Mouse (Mus musculus): ENCODE results near the gene Camta1. TPM values are rescaled to one million over a fixed set of nuclear protein-coding genes. Genes with fewer than 3 reads are reported as not detected.
A peak's percentile ranks its signal among the peaks of the same experiment; 100 is the strongest.

Gene Camta1
- total RNA-seq, 2 experiments from 2014 or later, result 194 to 203 TPM

- intact Hi-C loops (cut with DNase I), result no loop called here
- no peak for DNase-seq (ENCODE audit: low spot score in 2 of 2)
Measured at GRCm38 (mm10) chr4:151713714-151714113, 148.0 kb downstream of the Camta1 start.

DNA sequence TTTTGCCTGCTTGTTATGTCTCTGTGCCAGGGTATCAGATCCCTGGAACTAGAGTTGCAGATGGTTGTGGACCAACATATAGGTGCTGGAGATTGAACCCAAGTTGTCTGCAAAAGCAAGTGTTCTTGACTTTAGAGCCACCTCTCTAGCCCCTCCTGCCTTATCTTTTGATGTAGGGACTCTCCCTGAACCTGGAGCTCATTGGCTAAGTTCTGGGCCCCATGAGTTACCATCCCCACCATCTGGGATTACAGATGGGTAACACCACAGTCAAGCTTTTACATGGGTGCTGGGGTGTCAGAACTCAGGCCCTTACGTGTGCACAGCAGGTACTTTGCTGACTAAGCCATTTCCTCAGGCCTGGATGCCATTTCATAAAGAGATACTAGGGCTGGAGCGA is 150.3 kb downstream of the Camta1 start:
- intact Hi-C loops (cut with DNase I), result no loop called here
- no peak for DNase-seq (ENCODE audit: low spot score in 2 of 2)

DNA sequence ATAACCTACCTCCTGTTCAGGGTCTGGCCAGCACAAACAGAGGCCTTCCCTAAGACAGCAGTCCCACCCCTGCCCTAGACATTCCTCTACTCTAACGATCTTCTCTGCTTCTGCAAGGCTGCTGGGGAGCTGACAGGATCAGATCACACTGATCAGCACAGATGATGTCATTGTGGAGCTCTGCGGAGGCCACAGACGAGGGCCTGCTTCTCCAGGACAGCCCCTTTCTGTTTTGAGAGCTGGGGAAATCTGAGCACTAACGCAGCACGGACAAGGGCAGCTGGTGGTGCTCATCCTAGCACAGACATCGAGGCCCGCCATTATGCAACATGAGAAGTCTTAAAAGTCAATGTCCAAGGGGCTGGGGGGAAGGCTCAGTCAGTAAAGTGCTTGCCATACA is 151.2 kb downstream of the Camta1 start:
- no peak for DNase-seq (ENCODE audit: low spot score in 2 of 2)
- intact Hi-C loops (cut with DNase I), result no loop called here

- intact Hi-C loops (cut with DNase I), result no loop called here
- DNase-seq (ENCODE audit: low spot score in 2 of 2), result no peak
Measured at GRCm38 (mm10) chr4:151709269-151709668, 152.4 kb downstream of the Camta1 start.

- intact Hi-C loops (cut with DNase I), result no loop called here
Measured at GRCm38 (mm10) chr4:151703069-151703735, 158.5 kb downstream of the Camta1 start.

GRCm38 (mm10) chr4:151702463-151702862 is 159.2 kb downstream of the Camta1 start:
- no peak for DNase-seq (ENCODE audit: low spot score in 2 of 2)
- intact Hi-C loops (cut with DNase I), result no loop called here

More at GRCm38 (mm10) chr4:151703069-151703735, 158.5 kb downstream of the Camta1 start:
- DNase-seq (ENCODE audit: low spot score in 2 of 2), result no peak

- intact Hi-C loops (cut with DNase I), result no loop called here
- DNase-seq (ENCODE audit: low spot score in 2 of 2), result no peak
Measured at GRCm38 (mm10) chr4:151695984-151696383, 165.7 kb downstream of the Camta1 start.

DNA sequence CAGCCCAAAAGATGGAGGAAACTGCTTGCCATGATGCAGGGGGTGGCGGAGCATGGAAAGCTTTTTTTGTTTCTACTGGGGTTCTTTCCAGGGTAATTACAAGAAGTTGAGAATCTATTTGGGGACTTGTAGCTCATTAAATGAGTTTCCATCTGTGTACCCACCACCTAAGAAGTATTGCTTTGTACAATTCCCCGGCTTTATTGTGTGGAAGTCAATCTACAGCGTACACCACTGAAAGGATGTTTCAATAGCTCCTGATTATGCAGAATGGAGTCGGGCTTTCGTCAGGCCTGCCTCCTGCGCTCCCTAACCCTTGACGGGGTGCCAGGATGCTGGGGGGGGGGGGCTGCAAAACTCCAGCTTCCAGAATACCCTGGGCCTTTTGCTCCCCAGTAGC is 167.1 kb downstream of the Camta1 start:
- intact Hi-C loops (cut with DNase I), result no loop called here
- DNase-seq (ENCODE audit: low spot score in 2 of 2), result no peak

DNA sequence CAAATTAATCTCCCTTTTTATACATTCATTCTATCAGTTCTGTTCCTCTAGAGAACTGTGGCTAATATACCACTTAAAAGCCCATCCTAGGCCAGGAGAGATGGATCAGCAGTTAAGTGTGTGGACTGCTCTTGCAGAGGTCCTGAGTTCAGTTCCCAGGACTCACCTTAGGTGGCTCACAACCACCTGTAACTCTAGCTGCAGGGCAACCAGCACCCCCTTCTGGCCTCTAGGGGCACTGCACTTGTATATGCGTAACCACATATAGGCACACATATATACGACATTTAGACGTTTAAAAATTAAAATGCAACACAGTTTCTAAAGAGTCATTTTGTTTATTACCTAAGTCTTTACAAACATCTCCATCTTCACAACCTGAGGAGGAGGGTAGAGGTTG is 167.6 kb downstream of the Camta1 start:
- no peak for DNase-seq (ENCODE audit: low spot score in 2 of 2)
- intact Hi-C loops (cut with DNase I), result no loop called here

GRCm38 (mm10) chr4:151690041-151690440 is 171.6 kb downstream of the Camta1 start:
- peak in 1 of 2 experiments; percentile 27 for DNase-seq (ENCODE audit: low spot score in 2 of 2)
- intact Hi-C loops (cut with DNase I), result no loop called here

GRCm38 (mm10) chr4:151688206-151688605 is 173.5 kb downstream of the Camta1 start:
- intact Hi-C loops (cut with DNase I), result no loop called here

DNA sequence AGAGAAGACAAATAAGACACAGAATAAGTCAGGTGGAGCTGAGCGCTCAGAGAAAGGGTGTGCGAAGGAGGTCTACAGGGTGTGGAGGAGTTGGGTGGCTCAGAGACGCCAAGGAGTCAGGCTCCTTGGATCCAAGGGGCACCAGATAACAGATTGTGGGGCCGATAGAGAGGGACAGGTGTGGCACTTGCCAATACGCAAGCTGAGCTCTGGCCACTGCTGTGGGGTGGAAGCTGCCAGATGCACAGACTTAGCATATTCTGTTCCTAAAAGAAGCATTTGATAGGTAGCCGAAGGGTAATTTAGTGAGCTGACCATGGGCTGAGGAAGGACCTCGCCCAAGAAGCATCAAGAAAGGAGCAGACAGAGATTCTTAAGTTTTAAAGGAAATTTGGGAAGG is 177.1 kb downstream of the Camta1 start:
- intact Hi-C loops (cut with DNase I), result no loop called here
- DNase-seq (ENCODE audit: low spot score in 2 of 2), result no peak

More at GRCm38 (mm10) chr4:151688206-151688605, 173.5 kb downstream of the Camta1 start:
- DNase-seq (ENCODE audit: low spot score in 2 of 2), result no peak

DNA sequence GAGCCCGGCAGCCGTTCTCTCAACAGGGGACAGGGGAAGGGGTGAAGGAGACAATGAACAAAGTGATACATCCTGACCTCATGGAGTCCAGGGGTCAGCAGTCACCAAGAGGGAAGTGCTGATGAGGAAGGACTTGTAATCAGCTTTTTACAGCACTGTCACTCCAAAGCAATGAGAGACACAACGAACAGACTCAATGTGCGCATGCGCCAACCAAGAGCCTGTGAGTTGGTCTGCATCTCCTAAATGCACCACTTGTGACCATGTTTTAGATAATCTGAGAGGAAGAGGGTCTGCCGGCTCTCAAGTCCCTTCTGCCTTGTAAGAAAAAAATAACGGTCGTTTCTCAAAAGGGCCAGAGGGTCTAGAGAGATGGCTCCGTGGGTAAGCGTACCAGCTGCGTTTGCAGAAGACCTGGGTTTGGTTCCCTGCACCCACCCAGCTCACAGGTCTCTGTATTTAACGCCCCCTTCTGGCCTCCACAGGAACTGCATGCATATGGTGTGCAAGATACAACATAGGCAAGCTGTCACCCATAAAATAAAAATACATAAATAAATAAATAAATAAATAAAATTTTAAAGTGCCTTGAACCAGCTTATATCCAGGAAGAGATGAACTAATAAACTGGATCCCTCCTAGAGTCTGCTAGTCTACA is 178.7 kb downstream of the Camta1 start:
- intact Hi-C loops (cut with DNase I), result no loop called here
- no peak for DNase-seq (ENCODE audit: low spot score in 2 of 2)

DNA sequence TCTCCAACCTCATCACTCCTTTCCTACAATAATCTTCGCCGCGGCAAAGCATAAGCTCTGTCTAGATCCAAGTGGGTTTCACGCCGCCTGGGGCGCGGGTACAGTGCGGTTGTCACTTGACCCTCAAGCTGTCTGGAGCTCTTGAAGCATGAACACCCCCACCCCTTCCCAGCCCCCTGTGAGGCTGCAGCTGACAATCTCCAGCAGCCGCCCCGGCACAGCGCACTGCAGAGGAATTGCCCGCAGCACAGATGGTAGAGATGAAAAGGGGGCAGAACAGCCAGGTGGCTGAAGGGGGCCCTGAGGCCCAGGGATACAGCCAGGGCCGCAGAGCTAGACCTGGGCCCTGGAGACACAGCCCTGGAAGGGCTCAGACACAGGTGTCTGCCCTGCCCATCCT is 189.2 kb downstream of the Camta1 start:
- no peak for DNase-seq (ENCODE audit: low spot score in 2 of 2)
- intact Hi-C loops (cut with DNase I), result no loop called here

DNA sequence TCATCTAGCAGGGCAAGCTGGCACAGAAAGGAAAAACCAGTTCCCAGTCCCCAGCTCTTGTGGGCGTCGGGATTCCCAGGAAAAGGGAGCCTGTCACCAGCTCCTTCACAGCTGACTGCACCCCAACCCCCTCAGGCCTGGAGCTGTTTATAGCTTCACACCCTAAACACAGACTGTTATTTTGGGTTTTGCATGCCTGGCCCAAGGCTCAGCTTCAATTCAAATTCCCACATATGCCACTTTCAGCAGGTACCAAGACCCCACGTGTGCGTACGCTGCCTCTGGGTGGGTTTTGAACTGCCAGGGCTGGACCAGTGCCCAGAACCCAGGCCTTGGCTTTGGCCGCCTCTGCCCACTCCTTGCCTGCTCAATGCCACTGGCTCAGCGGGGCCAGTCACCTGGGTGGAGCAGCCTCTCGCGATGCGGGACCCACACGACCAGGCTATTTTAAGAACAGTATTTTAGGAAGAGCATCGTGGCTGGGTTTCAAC is 195.2 kb downstream of the Camta1 start:
- intact Hi-C loops (cut with DNase I), result no loop called here
- DNase-seq (ENCODE audit: low spot score in 2 of 2), result peak; percentile 67 to 69

- intact Hi-C loops (cut with DNase I), result no loop called here
- no peak for DNase-seq (ENCODE audit: low spot score in 2 of 2)
Measured at GRCm38 (mm10) chr4:151661486-151661885, 200.2 kb downstream of the Camta1 start.

- DNase-seq (ENCODE audit: low spot score in 2 of 2), result no peak
- intact Hi-C loops (cut with DNase I), result no loop called here
Measured at GRCm38 (mm10) chr4:151656427-151656826, 205.2 kb downstream of the Camta1 start.

GRCm38 (mm10) chr4:151655637-151656385 is 205.9 kb downstream of the Camta1 start:
- intact Hi-C loops (cut with DNase I), result no loop called here
- no peak for DNase-seq (ENCODE audit: low spot score in 2 of 2)

GRCm38 (mm10) chr4:151655227-151655626 is 206.4 kb downstream of the Camta1 start:
- intact Hi-C loops (cut with DNase I), result no loop called here
- DNase-seq (ENCODE audit: low spot score in 2 of 2), result no peak

DNA sequence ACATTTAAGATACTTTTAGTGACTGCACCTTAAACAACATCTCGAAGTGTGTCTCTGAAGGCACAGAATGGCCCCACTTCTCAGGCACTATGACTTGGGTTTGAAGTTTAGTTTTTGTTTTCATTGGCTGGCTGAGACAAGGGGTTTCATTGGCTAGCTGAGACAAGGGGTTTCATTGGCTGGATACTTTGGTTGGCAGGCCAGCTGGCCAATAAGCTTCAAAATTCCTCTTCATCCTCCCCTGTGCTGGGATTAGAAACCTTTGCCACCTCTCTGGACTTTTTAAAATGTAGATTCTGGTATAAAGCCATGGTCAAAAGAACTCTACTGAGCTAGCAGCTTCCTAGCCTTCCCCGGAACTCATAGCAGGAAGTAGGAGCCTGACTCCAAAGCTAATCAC is 219.3 kb downstream of the Camta1 start:
- intact Hi-C loops (cut with DNase I), result no loop called here
- no peak for DNase-seq (ENCODE audit: low spot score in 2 of 2)

Measured in left cerebral cortex, postnatal 14 days (tissue).